Mouse (Mus musculus) embryonic stem cell, embryonic (primary cell): ENCODE measurements around the gene Obscn.

Experiments
- CTCF ChIA-PET, 4 experiments: fragments of 300-600 bp in 2 of 4; fragments of 350-600 bp in 2 of 4; sonication (Branson Sonifier 250); formaldehyde crosslinking; loops; one replicate each; lab custom pipeline; 2022; ENCODE audit warnings: inconsistent platforms in 2 of 4; lab: Charles Lee
- POLR2A ChIA-PET, 4 experiments: fragments of 300-600 bp in 2 of 4; fragments of 350-600 bp in 2 of 4; sonication (Branson Sonifier 250); formaldehyde crosslinking; loops; one replicate each; lab custom pipeline; 2022; ENCODE audit warnings: antibody characterized with exemption in 4 of 4, inconsistent platforms in 1 of 4; lab: Charles Lee

Obscn gene

GRCm38 (mm10) chr11:58955868-58956257 lies 180.3 kb downstream of the Obscn start:
- CTCF ChIA-PET, result no interaction called here
- POLR2A ChIA-PET, result interaction anchor here in 3 of 4 experiments (0.6 to 11.1 kb wide), 21 partner anchors 9 to 314 kb away, joined by 3 to 133 read pairs (median 10); partner anchors contain the start of genes Trim11 (in 3 of the 3) and Zfp39 (in 1 of the 3)

GRCm38 (mm10) chr11:58955143-58955867 lies 180.9 kb downstream of the Obscn start:
- POLR2A ChIA-PET, result interaction anchor here (0.5 to 11.1 kb wide), 81 partner anchors 8 to 1400 kb away, joined by 3 to 133 read pairs (median 5); partner anchors contain the start of genes Rnf187 (in 3 of the 4), Trim11 (in 3 of the 4), Iba57 (in 2 of the 4) and Zfp39 (in 2 of the 4)
- CTCF ChIA-PET, result interaction anchor here in 2 of 4 experiments (0.8 to 2.7 kb wide), 8 partner anchors 15 to 979 kb away, joined by 3 to 8 read pairs (median 4); partner anchors contain the start of gene Rnf187 (in 1 of the 2)

- CTCF ChIA-PET, result interaction anchor here in 2 of 4 experiments (0.8 to 2.7 kb wide), 8 partner anchors 16 to 980 kb away, joined by 3 to 8 read pairs (median 4); partner anchors contain the start of gene Rnf187 (in 1 of the 2)
- POLR2A ChIA-PET, result interaction anchor here (0.5 to 11.1 kb wide), 92 partner anchors 7 to 1400 kb away, joined by 3 to 133 read pairs (median 4); partner anchors contain the start of genes Rnf187 (in 3 of the 4), Trim11 (in 3 of the 4), Iba57 (in 2 of the 4) and Zfp39 (in 2 of the 4)
Observed at GRCm38 (mm10) chr11:58954420-58955142, 181.6 kb downstream of the Obscn start, which contains the start of the genes Hist3h2a and Trim17. Gene Hist3h2a, plus strand, starts transcription at chr11:58954685. Gene Trim17, plus strand, starts transcription at chr11:58954685.

- ChIA-PET CTCF (interaction anchor here in 2 of 4 experiments (0.9 to 2.7 kb wide), 4 partner anchors 15 to 39 kb away, joined by 3 to 8 read pairs (median 5); partner anchors contain the start of gene Rnf187 (in 1 of the 2)), POLR2A (interaction anchor here (0.7 to 11.1 kb wide), 68 partner anchors 7 to 752 kb away, joined by 3 to 133 read pairs (median 6); partner anchors contain the start of genes Rnf187 (in 3 of the 4), Trim11 (in 3 of the 4), Iba57 (in 2 of the 4) and Zfp39 (in 2 of the 4))
Observed at GRCm38 (mm10) chr11:58954170-58954419, 182.1 kb downstream of the Obscn start.

- POLR2A ChIA-PET, result interaction anchor here (0.6 to 11.1 kb wide), 58 partner anchors 8 to 752 kb away, joined by 3 to 133 read pairs (median 6); partner anchors contain the start of genes Rnf187 (in 3 of the 4), Trim11 (in 3 of the 4), Iba57 (in 2 of the 4) and Zfp39 (in 2 of the 4)
- CTCF ChIA-PET, result interaction anchor here in 3 of 4 experiments (0.7 to 2.7 kb wide), 3 partner anchors 25 to 31 kb away, joined by 4 to 8 read pairs (median 5); no protein-coding TSS in a partner anchor
Observed at GRCm38 (mm10) chr11:58953351-58954169, 182.6 kb downstream of the Obscn start.

- ChIA-PET CTCF (interaction anchor here in 1 of 4 experiments (0.6 kb wide), 1 partner anchor 549 kb away, joined by 3 read pairs; no protein-coding TSS in a partner anchor), POLR2A (interaction anchor here in 1 of 4 experiments (0.9 kb wide), 1 partner anchor 13 kb away, joined by 3 read pairs; the partner anchor contains the start of gene Rnf187)
Observed at GRCm38 (mm10) chr11:58951210-58951609, 185.0 kb downstream of the Obscn start.

GRCm38 (mm10) chr11:58949480-58950431 lies 186.4 kb downstream of the Obscn start:
- POLR2A ChIA-PET, result interaction anchor here in 3 of 4 experiments (1.0 to 3.3 kb wide), 20 partner anchors 8 to 1013 kb away, joined by 3 to 34 read pairs (median 7); partner anchors contain the start of genes Rnf187 (in 3 of the 3) and Trim11 (in 2 of the 3)
- CTCF ChIA-PET, result interaction anchor here (0.6 to 2.0 kb wide), 4 partner anchors 20 to 36 kb away, joined by 3 to 9 read pairs (median 6); no protein-coding TSS in a partner anchor

- ChIA-PET POLR2A (interaction anchor here (0.5 to 3.3 kb wide), 50 partner anchors 8 to 1014 kb away, joined by 3 to 34 read pairs (median 4); partner anchors contain the start of genes Rnf187 (in 4 of the 4), Trim11 (in 3 of the 4), Iba57 (in 2 of the 4) and Gemin5 (in 1 of the 4)), CTCF (interaction anchor here (0.5 to 2.0 kb wide), 15 partner anchors 10 to 225 kb away, joined by 3 to 9 read pairs (median 3); partner anchors contain the start of genes Btnl10 (in 1 of the 4) and Rnf187 (in 1 of the 4))
Observed at GRCm38 (mm10) chr11:58948542-58949479, 187.4 kb downstream of the Obscn start, which contains the start of gene Hist3h2ba. Gene Hist3h2ba, plus strand, starts transcription at chr11:58948920.

GRCm38 (mm10) chr11:58947798-58948528 lies 188.2 kb downstream of the Obscn start:
- ChIA-PET CTCF (interaction anchor here in 3 of 4 experiments (0.5 to 2.0 kb wide), 15 partner anchors 9 to 226 kb away, joined by 3 to 9 read pairs (median 3); partner anchors contain the start of genes Btnl10 (in 1 of the 3) and Rnf187 (in 1 of the 3)), POLR2A (interaction anchor here (0.5 to 3.3 kb wide), 47 partner anchors 9 to 780 kb away, joined by 3 to 34 read pairs (median 4); partner anchors contain the start of genes Rnf187 (in 4 of the 4), Trim11 (in 3 of the 4), Iba57 (in 2 of the 4) and Gemin5 (in 1 of the 4))

GRCm38 (mm10) chr11:58947306-58947705 lies 188.9 kb downstream of the Obscn start:
- CTCF ChIA-PET, result interaction anchor here in 1 of 4 experiments (1.2 kb wide), 2 partner anchors 24 to 35 kb away, joined by 3 read pairs; no protein-coding TSS in a partner anchor
- POLR2A ChIA-PET, result interaction anchor here in 3 of 4 experiments (0.6 to 3.3 kb wide), 12 partner anchors 8 to 211 kb away, joined by 3 to 34 read pairs (median 12); partner anchors contain the start of genes Rnf187 (in 3 of the 3), Hist3h2a (in 1 of the 3), Trim11 (in 1 of the 3) and Trim17 (in 1 of the 3)
